Mouse (Mus musculus): ENCODE measurements around the gene Crb3.

Crb3 gene

GRCm38 (mm10) chr17:57062548-57062947, 3.6 kb downstream of the Crb3 start:
- no peak for DNase-seq

- DNase-seq: peak; percentile 37 to 66
These were observed 4.1 kb downstream of the Crb3 start for GRCm38 (mm10) chr17:57063031-57063430.

- DNase-seq: no peak
These were observed 8.0 kb downstream of the Crb3 start for GRCm38 (mm10) chr17:57066908-57067307.

GRCm38 (mm10) chr17:57070272-57070671, 11.4 kb downstream of the Crb3 start:
- DNase-seq: no peak

GRCm38 (mm10) chr17:57070699-57071098, 11.8 kb downstream of the Crb3 start:
- peak; percentile 55 to 62 for DNase-seq

GRCm38 (mm10) chr17:57076916-57077315, 18.0 kb downstream of the Crb3 start:
- no peak for DNase-seq

GRCm38 (mm10) chr17:57078336-57078735, 19.4 kb downstream of the Crb3 start, which contains the start of gene Dennd1c:
TSS of gene Dennd1c (minus strand) at chr17:57078514.
- DNase-seq: peak; percentile 51 to 58

- no peak for DNase-seq
These were observed 21.0 kb downstream of the Crb3 start for GRCm38 (mm10) chr17:57079919-57080318.

- no peak for DNase-seq
These were observed 22.4 kb downstream of the Crb3 start for GRCm38 (mm10) chr17:57081234-57081842.

GRCm38 (mm10) chr17:57082481-57082880, 23.6 kb downstream of the Crb3 start:
- no peak for DNase-seq

GRCm38 (mm10) chr17:57085970-57086757, 27.3 kb downstream of the Crb3 start:
- DNase-seq: no peak

GRCm38 (mm10) chr17:57087049-57087832, 28.3 kb downstream of the Crb3 start, which contains the start of gene Tubb4a:
TSS of gene Tubb4a (minus strand) at chr17:57087782.
- peak; percentile 31 to 53 for DNase-seq

- no peak for DNase-seq
These were observed 35.3 kb downstream of the Crb3 start for GRCm38 (mm10) chr17:57094222-57094621.

GRCm38 (mm10) chr17:57095855-57096622, 37.1 kb downstream of the Crb3 start:
- peak; percentile 54 to 77 for DNase-seq

GRCm38 (mm10) chr17:57096623-57096920, 37.7 kb downstream of the Crb3 start:
- DNase-seq: peak; percentile 75 to 87

- DNase-seq: no peak
These were observed 39.4 kb downstream of the Crb3 start for GRCm38 (mm10) chr17:57098321-57098720.

- no peak for DNase-seq
These were observed 40.9 kb downstream of the Crb3 start for GRCm38 (mm10) chr17:57099629-57100325.

- no peak for DNase-seq
These were observed 43.4 kb downstream of the Crb3 start for GRCm38 (mm10) chr17:57102276-57102675.

- DNase-seq: no peak
These were observed 45.6 kb downstream of the Crb3 start for GRCm38 (mm10) chr17:57104496-57104895.

GRCm38 (mm10) chr17:57105181-57106034, 46.5 kb downstream of the Crb3 start, which contains the start of gene Tnfsf9:
TSS of gene Tnfsf9 (plus strand) at chr17:57105325.
- DNase-seq: peak in 1 of 2 experiments; percentile 28

GRCm38 (mm10) chr17:57106035-57106368, 47.1 kb downstream of the Crb3 start:
- no peak for DNase-seq
